Mouse (Mus musculus): ENCODE measurements around the gene Il6ra.
"Not testable (repeated sequence)": the region's sequence is repeated elsewhere in the genome, so short reads cannot be mapped to it uniquely, and the experiment has no call there.

The Il6ra gene

GRCm38 (mm10) chr3:89875021-89875420, 38.0 kb downstream of the Il6ra start:
- DNase-seq (ENCODE audit: low spot score) = no peak

- no peak for DNase-seq (ENCODE audit: low spot score)
Measured at GRCm38 (mm10) chr3:89874076-89874475, 38.9 kb downstream of the Il6ra start.

GRCm38 (mm10) chr3:89872684-89873083, 40.3 kb downstream of the Il6ra start:
- DNase-seq (ENCODE audit: low spot score) = no peak

GRCm38 (mm10) chr3:89872209-89872608, 40.8 kb downstream of the Il6ra start:
- no peak for DNase-seq (ENCODE audit: low spot score)

GRCm38 (mm10) chr3:89871339-89871914, 41.6 kb downstream of the Il6ra start:
- no peak for DNase-seq (ENCODE audit: low spot score)

- no peak for DNase-seq (ENCODE audit: low spot score)
Measured at GRCm38 (mm10) chr3:89870472-89871271, 42.3 kb downstream of the Il6ra start.

GRCm38 (mm10) chr3:89869556-89869955, 43.4 kb downstream of the Il6ra start:
- DNase-seq (ENCODE audit: low spot score) = no peak

- DNase-seq (ENCODE audit: low spot score) = no peak
Measured at GRCm38 (mm10) chr3:89868956-89869355, 44.0 kb downstream of the Il6ra start.

- no peak for DNase-seq (ENCODE audit: low spot score)
Measured at GRCm38 (mm10) chr3:89868357-89868756, 44.6 kb downstream of the Il6ra start.

GRCm38 (mm10) chr3:89867651-89868050, 45.3 kb downstream of the Il6ra start:
- DNase-seq (ENCODE audit: low spot score) = no peak

- no peak for DNase-seq (ENCODE audit: low spot score)
Measured at GRCm38 (mm10) chr3:89865764-89866163, 47.2 kb downstream of the Il6ra start.

- DNase-seq (ENCODE audit: low spot score) = no peak
Measured at GRCm38 (mm10) chr3:89865020-89865419, 48.0 kb downstream of the Il6ra start.

GRCm38 (mm10) chr3:89863716-89864509, 49.1 kb downstream of the Il6ra start:
- DNase-seq (ENCODE audit: low spot score) = no peak

- not testable (repeated sequence) for DNase-seq (ENCODE audit: low spot score)
Measured at GRCm38 (mm10) chr3:89863276-89863675, 49.7 kb downstream of the Il6ra start.

GRCm38 (mm10) chr3:89862182-89862761, 50.7 kb downstream of the Il6ra start:
- no peak for DNase-seq (ENCODE audit: low spot score)

GRCm38 (mm10) chr3:89861070-89861469, 51.9 kb downstream of the Il6ra start:
- peak; percentile 55 for DNase-seq (ENCODE audit: low spot score)

GRCm38 (mm10) chr3:89860343-89860742, 52.7 kb downstream of the Il6ra start:
- no peak for DNase-seq (ENCODE audit: low spot score)

GRCm38 (mm10) chr3:89859936-89860335, 53.1 kb downstream of the Il6ra start:
- no peak for DNase-seq (ENCODE audit: low spot score)

- DNase-seq (ENCODE audit: low spot score) = peak; percentile 66
Measured at GRCm38 (mm10) chr3:89858888-89859287, 54.1 kb downstream of the Il6ra start.

- no peak for DNase-seq (ENCODE audit: low spot score)
Measured at GRCm38 (mm10) chr3:89858123-89858522, 54.9 kb downstream of the Il6ra start.

GRCm38 (mm10) chr3:89857353-89857752, 55.6 kb downstream of the Il6ra start:
- DNase-seq (ENCODE audit: low spot score) = no peak

- no peak for DNase-seq (ENCODE audit: low spot score)
Measured at GRCm38 (mm10) chr3:89853752-89854151, 59.2 kb downstream of the Il6ra start.
